Mouse (Mus musculus) forebrain, postnatal 0 days (tissue): ENCODE measurements around the gene Prr15l. TPM values are rescaled to one million over a fixed set of nuclear protein-coding genes. Genes with fewer than 3 reads are reported as not detected.

Experiments used
- ATAC-seq: fragments of 200-750 bp; cut with Nextera tagmentation; 2 replicates; pipeline ENCODE4 v1.8.0; 2017; ENCODE audit warnings: mild to moderate bottlenecking, moderate library complexity
- DNase-seq: peaks from one replicate; pipeline ENCODE4 v3.0.0-alpha.2; 2015
- H3K27ac ChIP-seq: fragments of 300-500 bp; sonication (generic); 2 replicates; pipeline ENCODE4 v1.5.1; 2014; ENCODE audit warnings: low read depth, mild to moderate bottlenecking, antibody characterized with exemption, low read length, moderate library complexity, mixed read lengths
- H3K27me3 ChIP-seq: fragments of 300-500 bp; sonication (generic); 2 replicates; pipeline ENCODE4 v1.6.1; 2014; ENCODE audit warnings: mild to moderate bottlenecking, low read length, mixed read lengths; ENCODE audit not compliant: insufficient read depth
- H3K36me3 ChIP-seq: fragments of 300-500 bp; sonication (generic); 2 replicates; pipeline ENCODE4 v1.6.1; 2014; ENCODE audit warnings: mild to moderate bottlenecking, moderate library complexity; ENCODE audit not compliant: insufficient read depth
- H3K4me1 ChIP-seq: fragments of 300-500 bp; sonication (generic); 2 replicates; pipeline ENCODE4 v1.6.1; 2014; ENCODE audit warnings: antibody characterized with exemption; ENCODE audit not compliant: insufficient read depth
- H3K4me2 ChIP-seq: fragments of 300-500 bp; sonication (generic); 2 replicates; pipeline ENCODE4 v1.6.1; 2014; ENCODE audit warnings: low read depth, mild to moderate bottlenecking, moderate library complexity
- H3K4me3 ChIP-seq: fragments of 300-500 bp; sonication (generic); 2 replicates; pipeline ENCODE4 v1.5.1; 2014; ENCODE audit warnings: low read depth, low read length, mixed read lengths
- H3K9ac ChIP-seq: fragments of 300-500 bp; sonication (generic); 2 replicates; pipeline ENCODE4 v1.6.1; 2014; ENCODE audit warnings: mild to moderate bottlenecking
- H3K9me3 ChIP-seq: fragments of 300-500 bp; sonication (generic); 2 replicates; pipeline ENCODE4 v1.6.1; 2016; ENCODE audit warnings: low read length
- CTCF ChIP-seq: sonication (generic); IDR thresholded peaks from 2 replicates; pipeline ENCODE4 v1.5.1; 2016; ENCODE audit warnings: antibody characterized with exemption, control low read depth, low read depth
- WGBS: fragments of 180-500 bp; shearing (Covaris S2); extraction: QIAGEN DNeasy Blood & Tissue Kit; methylation state at CpG from one replicate; pipeline ENCODE4 v1.1.7; 2014; 5-methylcytosine and 5-hydroxymethylcytosine counted together
- polyA plus RNA-seq: library from polyadenylated mRNA; unstranded; fragments of >200 nt; fragmentation: Nextera tagmentation; extraction: Ambion mirVana; gene quantifications from 2 replicates; pipeline ENCODE4 v1.2.1, GENCODE M21; 2015
- total RNA-seq: library from RNA; depleted of rRNA; stranded (reverse); fragments of >200 nt; gene quantifications from 2 replicates; pipeline ENCODE4 v1.2.3, GENCODE M21; 2014

Prr15l gene
- total and polyA plus RNA-seq, 2 experiments from 2014 or later = 0.11 TPM; not detected in 1

DNA sequence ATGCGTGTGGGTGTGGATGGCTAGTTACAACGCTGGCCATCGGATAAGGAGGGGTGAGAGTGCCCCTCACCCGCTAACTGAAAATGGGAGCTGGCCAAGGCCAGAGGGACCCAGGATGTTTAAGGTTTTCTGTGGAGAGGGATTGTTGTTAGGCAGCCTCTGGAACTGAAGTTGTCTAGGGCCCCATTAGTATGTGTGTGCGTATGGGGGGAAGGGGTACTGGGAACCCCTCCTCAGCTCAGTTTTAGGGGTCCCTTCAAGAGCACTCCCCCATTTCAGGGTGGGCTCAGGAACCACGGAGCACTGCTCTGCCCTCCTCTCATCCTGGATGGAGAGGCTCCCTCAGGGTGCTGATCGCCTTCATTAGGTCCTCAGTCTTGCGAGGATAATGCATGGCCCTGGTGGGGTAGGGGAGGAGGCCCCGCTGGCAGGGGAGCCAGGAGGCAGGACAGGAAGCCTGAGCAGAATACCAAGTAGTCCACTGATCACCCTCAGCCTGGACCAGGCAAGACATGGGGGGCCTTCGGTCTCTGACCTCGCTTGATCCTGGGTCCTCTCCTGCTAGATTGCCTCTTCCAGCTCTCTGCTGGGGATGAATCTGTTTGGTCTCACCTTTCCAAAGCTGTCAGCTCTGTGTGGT, 34.6 kb upstream of the Prr15l start:
- Histone ChIP-seq H3K36me3 (no peaks in the 10 kb centered on the region), H3K9me3 (no peaks in the 10 kb centered on the region), H3K27me3 (no peaks in the 10 kb centered on the region), H3K4me1 (no peaks in the 10 kb centered on the region), H3K9ac (no peak overlapping the region), H3K4me3 (no peak overlapping the region), H3K4me2 (no peak overlapping the region), H3K27ac (no peak overlapping the region)
- DNase-seq (no peak), ATAC-seq (peak; percentile 58)
- no peak for TF ChIP-seq CTCF
- WGBS = 33% methylated on average over 11 of the region's 11 CpGs

- TF ChIP-seq CTCF = no peak
- ATAC-seq (no peak), DNase-seq (no peak)
- WGBS = 91% methylated on average over 4 of the region's 4 CpGs
- no peak overlapping the region for H3K9ac ChIP-seq
- H3K27me3 ChIP-seq = no peaks in the 10 kb centered on the region
- H3K4me3 ChIP-seq = no peak overlapping the region
- 0 out of 2 replicates have a peak, but pooled peaks cover 3% of the 10 kb centered on the region for H3K4me1 ChIP-seq
- H3K36me3 ChIP-seq = no peaks in the 10 kb centered on the region
- H3K4me2 ChIP-seq = no peak overlapping the region
- no peaks in the 10 kb centered on the region for H3K9me3 ChIP-seq
- no peak overlapping the region for H3K27ac ChIP-seq
These were observed 32.0 kb upstream of the Prr15l start for GRCm38 (mm10) chr11:96895886-96896285.

DNA sequence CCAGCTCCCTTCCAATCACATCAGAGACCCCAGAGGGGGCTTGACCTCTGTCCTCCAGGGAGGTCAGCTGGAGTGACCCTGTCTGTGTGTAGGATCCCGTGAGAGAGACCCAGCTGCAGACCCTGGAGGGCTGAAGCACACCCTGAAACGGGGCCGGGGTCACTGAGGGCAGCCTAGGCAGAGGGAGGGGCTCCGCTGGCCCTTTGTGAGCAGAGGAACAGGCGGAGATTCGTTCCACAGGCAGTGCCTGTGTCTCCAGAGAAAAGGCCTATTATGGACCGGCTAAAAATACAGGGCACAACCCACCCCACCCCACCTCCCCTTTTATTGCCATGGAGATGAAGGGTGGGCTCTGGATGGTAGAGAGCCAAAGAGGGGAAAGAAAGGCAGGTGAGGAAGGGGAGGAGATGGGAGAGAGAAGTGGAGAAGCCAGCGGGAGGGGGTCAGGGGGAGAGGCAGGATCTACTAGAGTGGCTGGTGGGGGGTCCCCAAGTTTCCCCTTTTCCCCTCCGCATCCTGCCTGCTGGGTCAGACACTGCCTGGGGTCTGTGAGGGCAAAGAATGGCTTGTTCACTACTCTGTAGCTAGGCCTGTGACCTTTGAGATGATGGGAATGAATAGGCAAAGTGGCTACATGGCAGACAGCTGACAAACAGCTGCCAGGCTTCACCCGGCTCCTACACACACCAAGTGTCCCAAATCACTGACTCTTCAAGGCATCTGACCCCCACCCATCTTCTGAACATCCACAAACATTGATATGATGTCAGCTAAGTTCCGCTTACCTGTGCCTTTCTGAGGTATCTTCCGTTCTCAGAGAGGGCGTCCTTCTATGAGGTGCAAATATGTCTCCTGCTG, 28.2 kb upstream of the Prr15l start:
- H3K36me3 ChIP-seq = no peaks in the 10 kb centered on the region
- 0 out of 2 replicates have a peak, but pooled peaks cover 3% of the 10 kb centered on the region for H3K4me1 ChIP-seq
- no peak overlapping the region for H3K9ac ChIP-seq
- DNase-seq (no peak), ATAC-seq (no peak)
- no peaks in the 10 kb centered on the region for H3K27me3 ChIP-seq
- H3K27ac ChIP-seq = no peak overlapping the region
- WGBS = 36% methylated on average over 13 of the region's 13 CpGs
- H3K4me2 ChIP-seq = no peak overlapping the region
- no peaks in the 10 kb centered on the region for H3K9me3 ChIP-seq
- no peak overlapping the region for H3K4me3 ChIP-seq
- no peak for TF ChIP-seq CTCF

- H3K27me3 ChIP-seq = no peaks in the 10 kb centered on the region
- no peaks in the 10 kb centered on the region for H3K9me3 ChIP-seq
- no peak overlapping the region for H3K4me2 ChIP-seq
- no peak for TF ChIP-seq CTCF
- DNase-seq = no peak
- H3K27ac ChIP-seq = no peak overlapping the region
- ATAC-seq = no peak
- H3K4me3 ChIP-seq = no peak overlapping the region
- peaks cover 3% of the 10 kb centered on the region; the same call in 1 of the 2 replicates for H3K36me3 ChIP-seq
- 40% methylated on average over 9 of the region's 9 CpGs for WGBS
- H3K9ac ChIP-seq = no peak overlapping the region
- H3K4me1 ChIP-seq = 0 out of 2 replicates have a peak, but pooled peaks cover 3% of the 10 kb centered on the region
These were observed 26.6 kb upstream of the Prr15l start for GRCm38 (mm10) chr11:96901332-96901731.

DNA sequence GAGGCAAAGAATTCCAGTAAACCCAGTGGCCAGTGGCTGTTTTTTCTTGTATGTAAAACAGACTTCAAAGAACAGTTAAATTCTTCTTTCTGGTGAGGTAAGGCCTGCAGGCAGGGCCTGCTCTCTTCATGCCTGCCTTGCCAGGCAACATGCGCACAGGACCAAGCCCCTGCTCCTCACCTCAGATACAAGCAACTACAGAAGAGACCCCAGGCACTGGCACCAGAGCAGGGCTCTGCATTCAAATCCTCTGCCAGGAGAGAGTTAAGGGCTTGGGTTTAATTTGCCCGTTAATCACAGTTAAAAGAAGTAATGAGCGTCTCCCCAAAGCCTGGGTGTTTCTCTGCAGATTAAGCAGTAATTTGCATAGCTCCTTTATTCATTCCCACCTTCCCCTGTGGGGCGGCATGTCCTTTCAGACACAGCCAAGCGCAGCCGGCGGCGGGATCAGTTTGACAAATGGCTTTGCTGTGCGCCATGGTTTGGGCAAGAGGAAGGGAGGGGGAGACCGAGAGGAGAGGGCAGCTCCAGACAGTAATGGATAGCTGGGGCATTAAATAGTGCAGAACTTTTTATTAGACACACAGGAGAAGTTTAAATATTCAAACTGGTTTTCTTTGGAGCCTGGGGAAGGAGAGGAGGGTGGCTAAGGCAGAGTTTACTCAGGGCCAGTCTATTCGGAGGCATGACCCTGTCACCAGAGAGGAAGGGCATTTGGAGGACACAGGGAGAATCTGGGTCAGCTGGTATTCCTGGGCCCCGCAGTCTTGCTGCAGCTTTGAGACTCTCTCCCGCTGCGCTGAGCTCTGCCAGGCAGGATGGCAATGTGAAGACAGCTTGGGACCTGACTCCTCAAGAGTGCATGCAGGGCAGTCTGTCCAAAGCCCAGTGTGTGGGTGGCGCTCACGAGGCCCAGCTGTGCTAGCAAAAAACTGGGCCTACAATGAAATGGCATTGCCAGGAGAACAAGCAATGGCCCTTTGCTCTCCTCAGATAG, 25.0 kb upstream of the Prr15l start:
- TF ChIP-seq CTCF = no peak
- Histone ChIP-seq H3K9me3 (no peaks in the 10 kb centered on the region), H3K4me1 (0 out of 2 replicates have a peak, but pooled peaks cover 3% of the 10 kb centered on the region), H3K9ac (no peak overlapping the region), H3K36me3 (peaks cover 16% of the 10 kb centered on the region; the same call in 1 of the 2 replicates), H3K27ac (peak overlapping the region; percentile 71), H3K27me3 (no peaks in the 10 kb centered on the region), H3K4me2 (no peak overlapping the region), H3K4me3 (no peak overlapping the region)
- peak; percentile 62 for DNase-seq
- ATAC-seq = peak; percentile 81
- 12% methylated on average over 16 of the region's 16 CpGs for WGBS

DNA sequence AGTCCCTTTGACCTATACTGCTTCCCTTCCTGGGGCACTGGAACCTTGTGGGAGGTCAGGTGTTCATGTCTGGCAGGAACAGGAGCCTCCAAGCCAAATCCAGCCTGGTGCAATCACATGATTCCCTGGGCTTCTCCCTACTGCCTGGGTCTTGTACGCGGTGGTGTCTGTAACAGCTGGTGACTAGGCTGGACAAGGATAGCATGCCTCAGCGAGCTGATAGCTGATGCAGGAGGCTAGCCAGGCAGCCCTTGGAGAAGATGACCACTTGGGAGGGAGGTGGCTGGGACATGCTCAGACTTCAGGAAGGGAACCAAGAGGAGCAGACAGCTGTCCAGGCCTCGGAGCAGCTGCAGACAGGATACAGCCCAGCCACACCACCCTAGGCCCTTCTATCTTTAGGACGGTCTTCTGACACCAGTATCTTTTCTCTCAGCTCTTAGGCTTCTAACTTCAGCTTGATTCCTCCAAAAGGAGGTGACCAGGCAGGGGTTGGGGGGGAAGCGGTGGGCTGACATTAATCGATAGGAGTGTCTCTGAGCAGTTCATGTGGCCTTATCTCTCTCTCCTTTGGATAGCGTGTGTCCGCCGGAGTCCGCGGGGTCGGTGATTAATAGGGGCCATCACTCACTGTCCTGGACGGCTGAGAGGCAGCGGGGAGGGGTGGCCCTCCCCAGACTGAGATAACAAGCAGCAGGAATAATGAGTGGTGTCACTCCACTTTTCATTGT, 21.3 kb upstream of the Prr15l start:
- ATAC-seq (no peak), DNase-seq (no peak)
- WGBS = 60% methylated on average over 15 of the region's 15 CpGs
- H3K4me2 ChIP-seq = no peak overlapping the region
- H3K27ac ChIP-seq = no peak overlapping the region
- no peaks in the 10 kb centered on the region for H3K27me3 ChIP-seq
- no peak overlapping the region for H3K4me3 ChIP-seq
- no peak for TF ChIP-seq CTCF
- peaks cover 34% of the 10 kb centered on the region; the same call in 1 of the 2 replicates for H3K36me3 ChIP-seq
- H3K9me3 ChIP-seq = no peaks in the 10 kb centered on the region
- no peaks in the 10 kb centered on the region for H3K4me1 ChIP-seq
- no peak overlapping the region for H3K9ac ChIP-seq
